Mouse (Mus musculus): Measurements from ENCODE around the gene Lrrc32. TPM values are rescaled to one million over a fixed set of nuclear protein-coding genes. Genes with fewer than 3 reads are reported as not detected.

Gene Lrrc32
- total RNA-seq (2015; ENCODE audit: low replicate concordance) (1.1 TPM in 1 of 2 replicates, not detected in the other), total RNA-seq (2017; ENCODE audit: low replicate concordance) (0.51 TPM in 1 of 2 replicates, not detected in the other)

DNA sequence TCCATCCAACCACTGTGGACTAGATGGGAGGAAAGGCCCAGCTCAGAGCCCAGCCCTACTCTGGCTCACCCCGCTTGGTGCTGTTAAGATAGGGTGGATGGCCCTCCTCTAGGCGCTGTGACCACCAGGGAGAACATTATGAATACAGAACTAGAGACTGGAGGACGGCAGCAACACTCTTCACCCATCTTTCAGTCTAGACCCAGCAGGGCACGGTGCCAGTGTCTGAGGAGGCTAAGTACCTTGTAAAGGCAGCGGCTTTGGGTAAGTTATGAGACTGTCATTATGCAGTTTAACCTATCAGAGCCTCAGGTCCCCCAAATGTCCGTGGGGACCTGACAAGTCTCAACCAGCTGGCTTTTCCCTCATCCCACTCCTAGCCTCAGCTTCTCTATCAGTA, at the start of gene Lrrc32:
Gene Lrrc32 (plus strand): TSS at position 153 of the 400 bp plus-strand sequence.
- no peak for ATAC-seq (replicated peaks; ENCODE audit: low FRiP score, poor library complexity, severe bottlenecking)

DNA sequence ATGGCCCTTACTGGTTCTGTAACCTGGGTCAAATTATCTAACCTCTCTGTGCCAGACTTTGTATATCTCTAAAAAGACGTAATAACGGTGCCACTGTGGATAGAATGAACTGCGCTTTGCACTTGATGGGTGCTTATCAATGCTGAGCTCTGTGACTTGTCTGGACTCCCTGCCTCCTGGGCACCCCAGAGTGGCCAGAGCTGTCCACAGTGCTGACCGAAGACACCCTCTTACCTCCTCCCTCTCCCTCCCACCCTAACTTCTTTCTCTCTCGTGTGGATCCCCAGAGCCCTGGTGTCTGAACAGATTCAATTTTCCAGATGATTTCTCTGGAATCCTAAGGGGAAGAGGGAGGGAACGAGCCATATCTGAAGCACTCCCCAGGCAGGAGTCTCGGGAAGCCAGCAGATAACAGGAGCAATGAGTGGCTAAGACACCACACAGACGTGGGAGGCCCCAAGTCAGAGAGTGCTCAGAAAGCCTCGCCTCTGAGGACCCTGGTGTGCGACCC, 49.1 kb upstream of the Lrrc32 start, which contains the start of gene Gucy2d:
Gene Gucy2d (plus strand): TSS at position 461 of the 511 bp plus-strand sequence.
- ATAC-seq (replicated peaks; ENCODE audit: low FRiP score, poor library complexity, severe bottlenecking) = no peak

GRCm38 (mm10) chr7:98446873-98447272, 42.2 kb upstream of the Lrrc32 start:
- ATAC-seq (replicated peaks; ENCODE audit: low FRiP score, poor library complexity, severe bottlenecking) = no peak

DNA sequence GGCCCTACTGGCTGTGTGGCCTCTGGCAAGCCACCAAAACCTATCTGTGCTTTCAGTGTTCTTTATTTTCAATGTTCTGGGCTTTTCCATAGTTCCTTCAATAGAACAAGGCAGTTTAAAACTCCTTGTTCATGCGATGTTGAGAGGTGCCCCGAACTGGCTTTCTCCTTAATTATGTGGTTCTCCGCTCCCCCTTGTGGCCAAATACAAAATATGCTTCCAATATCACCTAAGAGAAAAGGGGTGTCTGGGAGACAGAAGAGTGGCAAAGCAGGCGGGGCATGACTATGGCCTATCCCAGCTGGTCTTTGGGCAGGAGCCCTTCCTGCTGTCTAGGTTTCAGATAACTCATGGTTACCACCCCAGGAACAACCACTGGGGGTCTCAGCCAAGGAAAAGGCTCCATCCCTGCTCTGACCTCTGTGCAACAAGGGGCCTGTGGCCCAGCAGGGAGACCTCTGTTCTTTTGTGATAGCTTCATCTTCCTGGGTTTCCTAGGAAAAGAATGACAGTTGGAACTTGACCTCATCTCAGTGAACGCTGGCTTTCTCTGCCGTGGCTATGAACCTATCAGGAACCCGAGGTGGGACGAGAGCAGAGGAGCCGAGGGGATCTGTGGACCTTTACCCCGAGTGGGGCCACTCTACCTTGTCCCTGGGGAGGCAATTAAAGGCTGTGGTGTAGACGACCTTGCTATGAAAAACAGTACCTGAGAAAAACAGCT, 41.3 kb upstream of the Lrrc32 start:
- ATAC-seq (replicated peaks; ENCODE audit: low FRiP score, poor library complexity, severe bottlenecking) = no peak

- no peak for ATAC-seq (replicated peaks; ENCODE audit: low FRiP score, poor library complexity, severe bottlenecking)
Measured at GRCm38 (mm10) chr7:98448309-98448630, 40.8 kb upstream of the Lrrc32 start.

DNA sequence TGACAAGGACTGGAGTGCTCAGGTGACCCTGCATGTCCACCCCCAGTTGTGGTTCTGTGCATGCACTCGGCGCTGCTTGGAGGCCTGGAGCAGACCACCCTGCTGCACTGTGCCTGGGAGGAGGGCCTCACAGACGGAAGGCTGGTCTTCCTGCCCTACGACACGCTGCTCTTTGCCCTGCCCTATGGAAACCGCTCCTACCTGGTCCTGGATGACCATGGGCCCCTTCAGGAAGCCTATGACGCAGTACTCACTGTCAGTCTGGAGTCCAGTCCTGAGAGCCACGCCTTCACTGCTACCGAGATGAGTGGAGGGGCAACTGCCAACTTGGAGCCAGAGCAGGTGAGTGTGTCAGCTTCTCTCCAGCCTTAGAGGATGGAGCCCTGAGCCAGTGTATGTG, 39.4 kb upstream of the Lrrc32 start:
- ATAC-seq (replicated peaks; ENCODE audit: low FRiP score, poor library complexity, severe bottlenecking) = no peak

- ATAC-seq (replicated peaks; ENCODE audit: low FRiP score, poor library complexity, severe bottlenecking) = no peak
Measured at GRCm38 (mm10) chr7:98454397-98455120, 34.5 kb upstream of the Lrrc32 start.

DNA sequence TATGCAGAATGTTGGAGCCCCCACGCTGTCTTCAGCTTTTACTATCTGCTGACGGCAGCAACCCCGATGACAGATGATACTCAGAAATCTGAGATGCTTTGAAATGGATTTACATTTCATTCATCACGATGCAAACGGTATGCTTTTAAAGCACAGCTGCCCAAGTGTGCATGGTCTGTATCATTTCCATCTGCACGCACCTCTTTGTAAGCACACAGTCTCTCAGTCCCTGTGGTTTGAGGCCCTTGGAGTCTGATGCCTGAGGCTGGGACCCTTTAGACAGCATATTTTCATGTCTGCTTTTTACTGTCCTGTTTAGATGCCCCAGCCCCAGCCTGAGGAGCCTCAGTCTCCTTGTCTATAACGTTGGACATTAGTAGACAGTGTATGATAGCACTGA, 28.8 kb upstream of the Lrrc32 start:
- no peak for ATAC-seq (replicated peaks; ENCODE audit: low FRiP score, poor library complexity, severe bottlenecking)

DNA sequence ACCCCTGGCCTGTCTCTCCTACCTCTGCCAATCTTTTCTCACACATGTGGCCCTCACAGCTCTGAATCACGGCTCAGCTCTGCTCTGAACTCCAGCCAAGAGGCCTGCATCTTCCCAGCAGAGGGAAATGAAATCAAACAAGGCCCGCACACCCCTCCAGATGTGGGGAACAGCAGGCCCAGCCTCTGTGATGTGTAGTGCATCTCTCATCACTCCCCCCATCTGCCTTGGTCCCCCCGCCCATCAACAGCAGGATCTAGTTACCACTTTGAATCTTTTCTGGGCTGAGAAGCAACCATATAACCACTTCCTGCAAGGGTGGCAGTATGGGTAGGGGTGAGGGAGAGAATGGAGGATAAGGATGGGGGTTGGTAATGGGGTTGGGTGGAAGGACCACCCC, 20.0 kb upstream of the Lrrc32 start:
- ATAC-seq (replicated peaks; ENCODE audit: low FRiP score, poor library complexity, severe bottlenecking) = no peak

GRCm38 (mm10) chr7:98472529-98472928, 16.6 kb upstream of the Lrrc32 start:
- no peak for ATAC-seq (replicated peaks; ENCODE audit: low FRiP score, poor library complexity, severe bottlenecking)

DNA sequence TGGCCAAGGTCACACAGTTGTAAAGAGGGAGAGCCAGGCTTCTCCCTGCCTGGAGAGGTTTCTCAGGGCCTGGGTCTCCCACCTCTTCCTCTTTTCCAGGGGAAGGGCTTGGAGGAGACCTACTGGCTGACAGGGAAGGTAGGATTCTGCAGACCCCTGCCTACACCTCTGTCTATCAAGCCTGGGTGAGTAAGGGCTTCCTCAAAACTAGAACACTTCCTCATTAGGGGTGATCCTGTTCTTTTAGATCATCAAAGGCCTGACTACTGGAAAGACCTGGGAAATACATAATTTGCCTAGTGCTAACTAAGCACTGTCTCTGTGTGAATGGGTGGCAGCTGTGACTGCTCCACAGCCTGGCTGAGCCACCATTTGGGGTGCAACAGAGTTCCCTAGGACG, 14.5 kb upstream of the Lrrc32 start:
- ATAC-seq (replicated peaks; ENCODE audit: low FRiP score, poor library complexity, severe bottlenecking) = no peak

DNA sequence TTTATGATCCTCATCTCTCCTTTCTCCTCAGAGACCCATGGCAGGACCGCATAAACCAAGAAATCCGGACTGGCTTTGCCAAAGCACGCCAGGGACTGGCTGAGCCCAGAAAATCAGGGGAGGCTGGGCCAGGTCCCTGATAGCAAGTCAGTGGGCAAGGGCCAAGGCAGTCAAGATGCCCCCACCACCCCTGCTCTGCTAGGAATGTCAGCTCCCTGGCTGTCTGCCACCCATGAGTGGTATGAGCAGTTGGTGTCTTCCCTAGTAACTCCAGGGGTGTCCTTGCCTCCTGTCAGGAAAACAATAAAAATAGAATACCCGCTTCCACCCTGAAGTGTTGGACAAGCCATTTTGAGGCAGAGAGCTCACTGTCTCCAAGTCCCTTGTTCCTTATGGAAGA, 11.9 kb upstream of the Lrrc32 start:
- ATAC-seq (replicated peaks; ENCODE audit: low FRiP score, poor library complexity, severe bottlenecking) = no peak

DNA sequence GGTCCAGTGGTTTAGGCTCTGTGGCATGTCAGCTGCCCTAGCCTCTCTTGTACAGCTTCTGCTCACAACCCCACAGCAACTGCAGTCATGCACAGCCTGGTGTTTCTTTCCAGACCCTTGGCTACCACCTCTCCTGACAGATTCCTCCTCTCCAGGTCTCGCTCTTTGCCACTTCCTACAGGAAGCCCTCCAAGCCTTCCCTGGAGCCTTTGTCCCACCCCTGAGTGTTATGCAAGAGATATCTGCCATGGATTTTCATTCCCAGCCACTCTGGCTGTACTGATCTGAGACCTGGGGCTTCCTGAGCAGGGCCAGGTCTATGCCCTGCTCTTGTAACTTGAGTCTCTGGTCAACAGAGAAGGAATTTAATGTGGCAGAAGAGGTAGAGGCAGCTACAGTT, 8.6 kb upstream of the Lrrc32 start:
- no peak for ATAC-seq (replicated peaks; ENCODE audit: low FRiP score, poor library complexity, severe bottlenecking)

- 0 out of 2 replicates have a peak, but pooled peaks have one; percentile 35 for ATAC-seq (replicated peaks; ENCODE audit: low FRiP score, poor library complexity, severe bottlenecking)
Measured at GRCm38 (mm10) chr7:98481066-98481734, 7.9 kb upstream of the Lrrc32 start.

DNA sequence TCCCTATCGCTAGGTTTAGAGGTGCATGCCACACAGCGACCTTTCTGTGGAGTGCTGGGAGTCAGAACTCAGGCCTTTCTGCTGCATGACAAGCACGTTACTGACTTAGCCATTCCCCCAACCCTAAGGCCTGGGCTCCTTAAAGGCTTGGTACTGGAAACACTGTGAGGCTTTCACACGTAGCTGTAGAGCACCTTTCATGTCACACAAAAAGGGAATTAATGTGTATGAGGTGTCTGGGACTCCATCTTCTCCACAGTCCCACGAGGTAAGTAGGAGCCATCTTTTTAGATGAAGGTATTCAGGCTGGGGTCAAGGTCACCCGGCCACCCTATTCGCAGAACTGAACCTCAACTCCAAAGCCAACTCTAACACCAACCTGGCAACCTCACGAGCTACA, 7.2 kb upstream of the Lrrc32 start:
- ATAC-seq (replicated peaks; ENCODE audit: low FRiP score, poor library complexity, severe bottlenecking) = no peak

DNA sequence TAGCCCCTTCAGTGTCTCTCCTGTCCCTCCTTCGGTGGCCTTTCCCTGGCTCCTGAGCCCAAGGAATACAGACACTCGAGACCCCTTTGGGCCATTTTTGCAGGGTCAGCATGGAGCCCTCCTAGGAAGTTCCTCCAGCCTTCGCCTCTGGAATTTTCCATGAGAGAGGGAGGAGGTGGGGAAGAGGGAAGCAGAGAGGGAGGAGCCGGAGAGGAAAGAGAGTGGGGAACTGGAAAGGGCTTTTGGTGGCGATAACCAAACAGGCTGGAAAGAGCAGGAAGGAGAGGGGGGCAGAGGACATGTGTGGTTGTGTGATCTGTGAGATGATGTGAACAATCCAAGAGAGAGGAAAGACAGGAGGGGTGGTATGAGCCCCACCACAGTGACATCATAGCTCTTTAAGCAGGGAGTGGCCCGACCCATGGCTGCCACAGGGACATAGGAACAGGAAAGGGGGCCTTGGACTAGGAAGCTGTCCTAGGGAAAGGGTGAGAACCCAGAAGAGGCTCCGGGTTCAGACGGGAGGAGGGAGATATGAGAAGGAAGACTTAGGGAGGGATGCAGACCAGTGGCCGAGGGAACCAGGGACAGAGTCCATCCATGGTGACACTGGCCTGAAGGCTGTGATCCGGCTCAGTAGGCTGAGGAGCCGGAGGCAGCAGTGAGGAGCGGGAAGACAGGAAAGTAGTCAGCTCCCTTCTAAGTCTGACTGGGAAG, 6.4 kb upstream of the Lrrc32 start:
- ATAC-seq (replicated peaks; ENCODE audit: low FRiP score, poor library complexity, severe bottlenecking) = no peak

- no peak for ATAC-seq (replicated peaks; ENCODE audit: low FRiP score, poor library complexity, severe bottlenecking)
Measured at GRCm38 (mm10) chr7:98483268-98483607, 5.8 kb upstream of the Lrrc32 start.

- ATAC-seq (replicated peaks; ENCODE audit: low FRiP score, poor library complexity, severe bottlenecking) = no peak
Measured at GRCm38 (mm10) chr7:98484878-98485277, 4.2 kb upstream of the Lrrc32 start.

GRCm38 (mm10) chr7:98485508-98485907, 3.6 kb upstream of the Lrrc32 start:
- ATAC-seq (replicated peaks; ENCODE audit: low FRiP score, poor library complexity, severe bottlenecking) = no peak

- no peak for ATAC-seq (replicated peaks; ENCODE audit: low FRiP score, poor library complexity, severe bottlenecking)
Measured at GRCm38 (mm10) chr7:98486471-98486917, 2.6 kb upstream of the Lrrc32 start.

Measured in erythroid progenitor cell, adult 5-6 weeks (primary cell).